Mouse (Mus musculus): ENCODE data around the gene Gm3453.
"Not testable (repeated sequence)": the region's sequence is repeated elsewhere in the genome, so short reads cannot be mapped to it uniquely, and the experiment has no call there.

Gene Gm3453

DNA sequence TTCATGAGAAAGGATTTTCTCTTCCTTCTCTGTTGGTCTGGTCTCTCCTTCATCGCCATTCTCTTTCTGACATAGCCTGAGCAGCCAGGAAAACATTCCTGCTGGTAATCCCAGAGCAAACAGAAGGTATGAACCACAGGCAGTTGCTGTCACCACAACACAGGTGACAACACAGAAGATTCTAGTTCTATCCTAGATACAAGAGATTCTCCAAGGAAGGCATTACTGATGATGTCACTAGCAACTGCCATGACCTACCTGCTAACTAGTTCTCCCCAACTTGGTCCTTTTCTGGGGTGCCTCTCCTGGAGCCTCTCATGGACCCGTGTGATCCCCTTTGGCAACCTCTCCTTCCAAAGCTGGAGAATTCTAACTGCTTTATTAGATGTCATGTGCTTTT lies at the start of gene Gm3453:
Gm3453 (minus strand) TSS at position 101 of the 400 bp plus-strand sequence.
- DNase-seq (ENCODE audit: low read depth, low spot score) = not testable (repeated sequence)

DNA sequence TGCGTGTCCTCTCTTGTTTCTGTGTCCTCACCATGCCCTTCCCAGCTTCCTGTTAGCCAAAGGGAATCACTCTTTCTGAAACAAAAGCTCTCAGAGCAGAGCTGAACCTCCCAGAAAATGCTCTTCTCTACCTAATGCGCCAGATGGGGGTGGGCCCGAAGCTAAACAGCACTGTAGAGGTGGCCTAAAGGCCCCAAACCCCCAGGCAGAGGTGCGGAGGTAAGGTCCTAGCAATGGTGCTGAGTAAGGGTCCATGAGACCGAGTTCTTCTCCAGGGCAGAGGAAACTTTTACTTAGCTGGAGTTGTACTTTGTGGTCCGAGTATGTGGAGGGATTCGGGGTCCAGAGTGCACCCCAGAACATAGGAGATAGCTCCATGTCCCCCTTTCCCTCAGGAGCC lies 8.2 kb upstream of the Gm3453 start:
- not testable (repeated sequence) for DNase-seq (ENCODE audit: low read depth, low spot score)

DNA sequence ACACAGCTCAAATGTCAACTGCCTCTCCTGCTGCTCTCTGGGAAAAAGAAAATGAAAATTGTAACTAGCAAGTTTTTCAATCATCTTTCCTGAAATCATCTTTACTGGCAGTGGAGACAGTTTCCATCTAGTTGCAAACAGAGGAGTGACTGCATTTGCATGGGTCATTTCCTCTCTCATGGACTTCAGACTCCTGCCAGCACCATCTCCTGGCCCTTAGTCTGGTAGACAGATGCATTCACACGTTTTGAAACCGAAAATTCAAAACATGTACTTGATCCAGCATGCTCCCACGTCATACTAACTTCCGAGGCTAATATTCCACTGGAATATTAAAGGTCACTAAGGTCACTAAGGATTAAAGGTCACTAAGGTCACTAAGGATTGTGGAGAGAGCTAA lies 16.5 kb downstream of the Gm3453 start:
- DNase-seq (ENCODE audit: low read depth, low spot score) = not testable (repeated sequence)

DNA sequence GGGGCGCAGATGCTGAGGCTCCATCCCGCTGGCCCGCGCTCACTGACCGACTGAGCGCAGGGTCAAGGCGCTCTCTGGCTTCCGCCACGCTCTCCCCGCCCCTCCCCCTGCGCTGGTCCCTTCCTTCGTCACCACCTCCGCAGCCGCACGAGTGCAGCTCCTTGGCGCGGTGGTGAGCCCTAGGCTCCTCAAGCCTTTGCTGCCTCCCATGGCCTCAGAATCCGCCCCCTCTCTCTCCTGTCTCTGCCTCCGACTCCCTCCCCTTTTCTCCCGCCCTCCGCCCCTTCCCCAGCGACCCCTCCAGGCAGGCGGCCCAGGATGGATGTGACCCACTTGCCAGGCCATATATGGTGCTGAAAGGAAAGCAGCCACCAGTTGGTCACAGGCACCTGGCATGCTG lies 17.3 kb downstream of the Gm3453 start, which contains the start of gene Gm3248:
Gm3248 (minus strand) TSS at position 111 of the 400 bp plus-strand sequence.
- DNase-seq (ENCODE audit: low read depth, low spot score) = peak; percentile 0

GRCm38 (mm10) chr14:5961102-5961501 lies 17.8 kb downstream of the Gm3453 start:
- not testable (repeated sequence) for DNase-seq (ENCODE audit: low read depth, low spot score)

- not testable (repeated sequence) for DNase-seq (ENCODE audit: low read depth, low spot score)
Measured at GRCm38 (mm10) chr14:5960479-5960878, 18.5 kb downstream of the Gm3453 start.

GRCm38 (mm10) chr14:5923276-5923675 lies 55.7 kb downstream of the Gm3453 start:
- DNase-seq (ENCODE audit: low read depth, low spot score) = not testable (repeated sequence)
